Mouse (Mus musculus) small intestine, adult 2 months (tissue): ENCODE data around the gene Slc2a13. TPM values are rescaled to one million over a fixed set of nuclear protein-coding genes. Genes with fewer than 3 reads are reported as not detected.

Experiments
- H3K27ac ChIP-seq: fragments of 200-500 bp; 2 replicates; pipeline ENCODE4 v1.5.1; 2012; ENCODE audit warnings: low read depth, low read length, control low read depth, inconsistent platforms; ENCODE audit not compliant: insufficient read depth
- H3K27me3 ChIP-seq: fragments of 200-500 bp; 2 replicates; pipeline ENCODE4 v1.6.1; 2012; ENCODE audit warnings: mild to moderate bottlenecking, moderate library complexity, low read length, inconsistent platforms; ENCODE audit not compliant: control insufficient read depth, insufficient read depth
- H3K36me3 ChIP-seq: fragments of 200-500 bp; 2 replicates; pipeline ENCODE4 v1.6.1; 2012; ENCODE audit warnings: mild to moderate bottlenecking, low read length, control low read depth, inconsistent platforms; ENCODE audit not compliant: control insufficient read depth, insufficient read depth
- H3K4me1 ChIP-seq: fragments of 200-500 bp; 2 replicates; pipeline ENCODE4 v1.6.1; 2012; ENCODE audit warnings: low read length, inconsistent platforms, mixed read lengths; ENCODE audit not compliant: control insufficient read depth, insufficient read depth, insufficient read length
- H3K4me3 ChIP-seq: fragments of 200-500 bp; 2 replicates; pipeline ENCODE4 v1.5.1; 2012; ENCODE audit warnings: low read depth, mild to moderate bottlenecking, control low read depth, inconsistent platforms, low read length, moderate library complexity
- CTCF ChIP-seq: fragments of 200-500 bp; IDR thresholded peaks from 2 replicates; pipeline ENCODE4 v1.5.1; 2012; ENCODE audit warnings: low read depth, mild to moderate bottlenecking, control low read depth, inconsistent platforms, low read length, moderate library complexity, mixed read lengths; ENCODE audit not compliant: insufficient replicate concordance, insufficient read length; ENCODE audit errors: extremely low read depth
- POLR2A ChIP-seq: fragments of 200-500 bp; IDR thresholded peaks from 2 replicates; pipeline ENCODE4 v1.6.1; 2012; ENCODE audit warnings: low read depth, mild to moderate bottlenecking, control low read depth, inconsistent platforms, low read length, moderate library complexity
- WGBS: fragments of 180-500 bp; shearing (Covaris S2); methylation state at CpG from one replicate; pipeline ENCODE4 v1.1.7; 2018; 5-methylcytosine and 5-hydroxymethylcytosine counted together
- polyA plus RNA-seq: library from polyadenylated mRNA; depleted of rRNA; stranded (reverse); fragments of >200 nt; gene quantifications from 2 replicates; pipeline ENCODE4 v1.2.3, GENCODE M21; 2012; rRNA removed

Gene Slc2a13
- polyA plus RNA-seq, 1 experiment: 0.71 TPM

GRCm38 (mm10) chr15:91252956-91253355, 320.1 kb downstream of the Slc2a13 start:
- Histone ChIP-seq H3K36me3 (no peaks in the 10 kb centered on the region), H3K27ac (no peak overlapping the region), H3K4me1 (no peaks in the 10 kb centered on the region), H3K27me3 (no peaks in the 10 kb centered on the region), H3K4me3 (no peak overlapping the region)
- TF ChIP-seq POLR2A (no peak), CTCF (no peak)
- WGBS: 47% methylated on average over 8 of the region's 8 CpGs

DNA sequence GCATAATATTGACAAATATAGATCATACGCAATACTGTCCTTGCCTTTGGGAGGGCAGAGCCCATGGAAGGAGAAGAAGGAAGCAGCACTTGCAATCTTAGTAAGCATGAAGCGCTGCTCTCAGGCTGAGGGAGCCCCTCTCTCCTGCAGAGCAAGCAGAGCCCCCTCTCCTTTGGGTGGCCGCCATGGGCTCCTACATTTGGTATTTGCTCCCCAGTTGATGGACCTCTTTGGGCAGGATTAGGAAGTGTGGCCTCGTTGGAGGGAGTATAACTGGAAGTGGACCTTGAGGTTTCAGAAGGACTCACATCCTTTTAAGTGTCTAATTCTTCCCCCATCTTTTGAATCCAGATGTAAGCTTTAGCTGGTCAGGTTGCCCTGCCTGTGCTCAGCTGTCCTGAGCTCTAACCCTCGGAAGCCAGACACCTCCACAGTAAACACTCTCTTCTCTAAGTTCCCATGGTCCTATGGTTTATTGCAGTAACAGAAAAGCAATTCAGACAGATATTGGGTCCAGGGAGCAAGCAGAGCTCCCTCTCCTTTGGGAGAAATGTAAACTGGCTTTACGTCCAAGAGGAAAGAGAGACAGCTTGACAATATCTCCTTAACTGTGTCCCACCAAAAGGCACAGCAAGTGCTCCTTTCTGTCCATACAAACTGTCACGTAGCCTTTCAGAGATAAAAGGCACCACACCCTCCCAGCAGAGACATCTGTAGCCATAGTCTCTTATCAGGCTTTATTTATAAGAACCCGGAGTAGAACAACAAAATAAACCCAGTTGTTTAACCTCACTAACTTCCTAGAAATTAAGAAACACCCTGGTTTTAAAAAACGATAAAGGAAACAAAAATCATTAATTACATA, 321.3 kb downstream of the Slc2a13 start:
- Histone ChIP-seq H3K4me3 (no peak overlapping the region), H3K36me3 (no peaks in the 10 kb centered on the region), H3K27me3 (no peaks in the 10 kb centered on the region), H3K4me1 (no peaks in the 10 kb centered on the region), H3K27ac (no peak overlapping the region)
- TF ChIP-seq POLR2A (no peak), CTCF (no peak)
- 49% methylated on average over 9 of the region's 9 CpGs for WGBS

- no peaks in the 10 kb centered on the region for H3K27me3 ChIP-seq
- 77% methylated on average over 6 of the region's 6 CpGs for WGBS
- H3K4me1 ChIP-seq: no peaks in the 10 kb centered on the region
- H3K36me3 ChIP-seq: no peaks in the 10 kb centered on the region
- no peak overlapping the region for H3K27ac ChIP-seq
- TF ChIP-seq CTCF (no peak), POLR2A (no peak)
- H3K4me3 ChIP-seq: no peak overlapping the region
Observed at GRCm38 (mm10) chr15:91250815-91251214, 322.2 kb downstream of the Slc2a13 start.

DNA sequence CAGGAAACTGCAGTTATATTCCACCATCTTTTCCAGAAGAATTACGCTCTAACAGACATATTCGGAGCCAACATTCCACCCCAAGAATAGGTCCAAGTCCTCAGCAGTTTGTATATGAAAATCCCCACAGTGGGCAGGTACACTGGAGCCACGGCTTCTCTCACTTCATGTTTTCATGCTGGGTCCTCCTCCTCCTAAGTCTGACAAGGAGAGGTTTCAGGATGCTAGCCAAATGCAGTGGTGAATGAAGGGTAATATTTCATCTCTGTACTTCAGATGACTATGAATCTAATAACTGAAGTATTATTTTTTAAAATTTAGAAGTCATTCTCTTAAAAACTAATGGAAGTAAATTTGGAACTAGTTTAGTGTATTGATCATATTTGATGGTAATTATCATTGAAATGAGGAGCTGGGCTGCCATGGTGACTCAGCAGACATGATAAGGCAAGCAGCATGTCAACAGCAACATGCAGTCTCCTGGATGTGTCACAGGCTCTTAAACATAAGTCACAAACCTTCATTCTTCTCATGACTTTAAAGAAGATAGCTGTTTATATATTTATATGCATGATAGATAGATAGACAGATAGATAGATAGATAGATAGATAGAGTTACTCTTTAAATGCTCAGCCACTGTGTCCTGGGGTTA, 332.3 kb downstream of the Slc2a13 start:
- Histone ChIP-seq H3K4me3 (no peak overlapping the region), H3K27ac (no peak overlapping the region), H3K36me3 (no peaks in the 10 kb centered on the region), H3K27me3 (no peaks in the 10 kb centered on the region), H3K4me1 (no peaks in the 10 kb centered on the region)
- 79% methylated on average over 3 of the region's 3 CpGs for WGBS
- TF ChIP-seq CTCF: no peak
- TF ChIP-seq POLR2A: no peak

DNA sequence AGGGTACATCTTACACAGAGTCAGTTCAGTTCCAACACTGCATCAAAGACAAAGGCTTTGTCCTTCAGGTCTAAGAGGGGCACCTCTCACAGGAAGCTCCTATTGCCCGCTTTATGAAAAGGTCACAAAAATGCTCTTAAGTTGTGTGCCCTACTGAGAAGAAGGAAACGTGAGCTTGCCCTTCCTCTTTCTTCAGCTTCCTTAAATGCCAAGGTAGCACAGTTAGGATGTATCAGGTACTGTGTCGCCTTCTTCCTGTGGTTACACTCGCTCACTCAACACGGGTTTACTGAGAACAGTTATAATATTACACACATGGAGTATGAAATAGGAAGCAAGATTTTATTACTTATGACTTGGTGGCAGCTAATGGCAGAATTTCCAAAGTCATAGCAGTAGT, 335.8 kb downstream of the Slc2a13 start:
- H3K36me3 ChIP-seq: no peaks in the 10 kb centered on the region
- H3K4me3 ChIP-seq: no peak overlapping the region
- H3K4me1 ChIP-seq: no peaks in the 10 kb centered on the region
- TF ChIP-seq CTCF (no peak), POLR2A (no peak)
- 72% methylated on average over 5 of the region's 5 CpGs for WGBS
- H3K27ac ChIP-seq: no peak overlapping the region
- H3K27me3 ChIP-seq: no peaks in the 10 kb centered on the region

Other genes with a start within 250 kb of the Slc2a13 start
- 0.20 and 0.48 TPM in 2 replicates for gene Lrrk2, start 99.9 kb upstream of the Slc2a13 start, polyA plus RNA-seq